Mouse (Mus musculus): Measurements from ENCODE around the gene Abca7. TPM values are rescaled to one million over a fixed set of nuclear protein-coding genes. Genes with fewer than 3 reads are reported as not detected.

Abca7 gene
- polyA plus RNA-seq, 1 experiment from 2014 or later: 2.6 TPM

DNA sequence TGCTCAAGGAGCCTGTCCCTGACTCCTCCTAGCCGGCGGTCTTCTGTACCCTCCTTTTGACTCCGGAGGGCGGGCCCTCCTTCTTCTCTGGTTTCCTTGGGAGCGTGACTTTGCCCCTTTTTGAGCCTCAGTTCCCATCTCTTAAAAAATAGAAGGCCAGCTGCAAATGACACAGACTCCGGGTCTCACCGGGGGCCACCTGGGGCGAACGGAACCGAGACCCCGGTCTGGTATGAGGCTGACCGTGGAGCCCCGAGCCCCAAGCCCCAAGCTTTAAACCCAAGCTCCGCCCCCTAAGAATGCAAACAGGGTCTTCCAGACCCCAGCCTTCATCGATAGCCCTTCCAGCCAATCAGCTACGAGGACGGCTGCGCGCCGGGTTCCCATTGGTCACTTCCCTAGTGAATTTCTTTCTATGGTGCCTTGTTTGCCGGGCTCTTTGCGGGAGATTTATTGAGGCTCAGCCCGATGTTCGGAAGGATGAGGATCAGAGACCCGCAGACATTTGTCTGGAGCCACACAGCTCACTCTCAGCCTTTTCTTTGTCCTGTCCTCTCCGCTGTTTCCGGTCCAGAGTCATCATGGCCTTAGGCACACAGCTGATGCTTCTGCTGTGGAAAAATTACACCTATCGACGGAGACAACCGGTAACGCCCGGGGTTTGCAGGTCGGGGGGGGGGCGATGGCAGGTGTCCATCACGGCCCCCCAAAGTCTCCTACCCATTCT lies 903 bp downstream of the Abca7 start:
- WGBS: under 1% methylated on average over 35 of the region's 35 CpGs
- H3K27ac ChIP-seq: no peak overlapping the region
- ATAC-seq (ENCODE audit: insufficient number of reproducible peaks, insufficient read depth, low FRiP score, low TSS enrichment): peak; percentile 52; the same call in 1 of the 2 replicates

DNA sequence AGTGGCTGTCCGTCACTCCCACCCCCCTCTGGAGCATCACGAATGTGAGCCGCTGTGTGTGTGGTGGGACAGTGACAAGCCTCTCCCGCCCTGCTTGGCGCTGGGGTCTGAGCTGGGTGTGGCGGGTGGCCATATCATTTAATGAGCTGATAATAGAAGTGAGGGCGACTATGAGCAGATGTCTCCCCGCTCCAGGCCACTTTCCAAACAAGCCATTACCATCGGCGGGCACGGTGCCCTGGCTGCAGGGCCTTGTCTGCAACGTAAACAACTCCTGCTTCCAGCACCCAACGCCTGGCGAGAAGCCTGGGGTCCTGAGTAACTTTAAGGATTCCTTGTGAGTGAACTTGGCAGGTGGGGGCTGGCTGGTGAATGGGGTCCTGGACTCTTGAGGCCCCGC lies 1.5 kb downstream of the Abca7 start:
- Histone ChIP-seq H3K27me3 (peaks cover 33% of the 10 kb centered on the region), H3K9me3 (no peaks in the 10 kb centered on the region), H3K4me3 (peak overlapping the region; percentile 43), H3K4me2 (replicated peaks) (peak overlapping the region; percentile 77), H3K36me3 (peaks cover 22% of the 10 kb centered on the region), H3K27ac (no peak overlapping the region), H3K4me1 (peaks cover 18% of the 10 kb centered on the region; the same call in 1 of the 2 replicates), H3K9ac (peak overlapping the region; percentile 6; the same call in 1 of the 2 replicates)
- ATAC-seq (ENCODE audit: insufficient number of reproducible peaks, insufficient read depth, low FRiP score, low TSS enrichment): no peak
- 4% methylated on average over 15 of the region's 15 CpGs for WGBS

More for the DNA sequence above, 903 bp downstream of the Abca7 start:
- peak overlapping the region; percentile 25 for H3K9ac ChIP-seq
- peaks cover 27% of the 10 kb centered on the region for H3K27me3 ChIP-seq
- H3K36me3 ChIP-seq: peaks cover 28% of the 10 kb centered on the region
- no peaks in the 10 kb centered on the region for H3K9me3 ChIP-seq
- peaks cover 17% of the 10 kb centered on the region; the same call in 1 of the 2 replicates for H3K4me1 ChIP-seq
- H3K4me2 ChIP-seq (replicated peaks): peak overlapping the region; percentile 77
- H3K4me3 ChIP-seq: peak overlapping the region; percentile 43

DNA sequence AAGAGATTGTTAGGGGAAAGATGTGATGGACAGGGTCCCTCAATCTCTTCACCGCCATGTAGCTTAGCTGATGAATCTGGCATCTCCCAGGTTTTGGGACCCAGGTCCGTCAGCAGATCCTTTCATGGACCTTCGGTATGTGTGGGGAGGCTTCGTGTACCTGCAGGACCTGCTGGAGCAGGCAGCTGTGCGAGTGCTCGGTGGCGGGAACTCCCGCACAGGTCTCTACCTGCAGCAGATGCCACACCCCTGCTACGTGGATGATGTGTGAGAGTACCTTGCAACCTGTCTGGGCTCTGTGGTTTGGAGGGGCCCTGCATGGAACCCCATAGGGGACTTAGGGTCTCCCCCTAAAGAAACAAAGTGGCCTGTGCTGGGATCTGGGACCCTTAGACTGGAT lies 5.7 kb downstream of the Abca7 start:
- H3K4me1 ChIP-seq: peaks cover 24% of the 10 kb centered on the region; the same call in 1 of the 2 replicates
- H3K27me3 ChIP-seq: peaks cover 42% of the 10 kb centered on the region
- no peak overlapping the region for H3K4me3 ChIP-seq
- WGBS: 65% methylated on average over 9 of the region's 9 CpGs
- H3K9me3 ChIP-seq: no peaks in the 10 kb centered on the region
- H3K4me2 ChIP-seq (replicated peaks): no peak overlapping the region
- ATAC-seq (ENCODE audit: insufficient number of reproducible peaks, insufficient read depth, low FRiP score, low TSS enrichment): no peak
- no peak overlapping the region for H3K9ac ChIP-seq
- H3K27ac ChIP-seq: no peak overlapping the region
- H3K36me3 ChIP-seq: no peaks in the 10 kb centered on the region

DNA sequence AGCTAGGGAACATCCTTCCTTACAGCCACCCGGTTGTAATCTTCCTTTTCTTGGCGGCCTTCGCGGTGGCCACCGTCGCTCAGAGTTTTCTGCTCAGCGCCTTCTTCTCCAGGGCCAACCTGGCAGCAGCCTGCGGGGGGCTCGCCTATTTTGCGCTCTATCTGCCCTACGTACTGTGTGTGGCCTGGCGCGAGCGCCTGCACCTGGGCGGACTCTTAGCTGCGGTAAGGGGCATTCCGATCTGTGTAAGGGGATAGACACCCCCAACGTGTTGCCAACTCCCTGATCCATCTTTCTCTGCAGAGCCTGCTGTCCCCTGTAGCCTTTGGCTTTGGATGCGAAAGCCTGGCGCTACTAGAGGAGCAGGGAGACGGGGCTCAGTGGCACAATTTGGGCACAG lies 6.5 kb downstream of the Abca7 start:
- no peaks in the 10 kb centered on the region for H3K36me3 ChIP-seq
- peaks cover 42% of the 10 kb centered on the region for H3K27me3 ChIP-seq
- no peak overlapping the region for H3K4me3 ChIP-seq
- H3K9ac ChIP-seq: peak overlapping the region; percentile 27
- 23% methylated on average over 21 of the region's 21 CpGs for WGBS
- H3K27ac ChIP-seq: no peak overlapping the region
- H3K4me2 ChIP-seq (replicated peaks): no peak overlapping the region
- H3K4me1 ChIP-seq: peaks cover 17% of the 10 kb centered on the region; the same call in 1 of the 2 replicates
- no peaks in the 10 kb centered on the region for H3K9me3 ChIP-seq
- no peak for ATAC-seq (ENCODE audit: insufficient number of reproducible peaks, insufficient read depth, low FRiP score, low TSS enrichment)

DNA sequence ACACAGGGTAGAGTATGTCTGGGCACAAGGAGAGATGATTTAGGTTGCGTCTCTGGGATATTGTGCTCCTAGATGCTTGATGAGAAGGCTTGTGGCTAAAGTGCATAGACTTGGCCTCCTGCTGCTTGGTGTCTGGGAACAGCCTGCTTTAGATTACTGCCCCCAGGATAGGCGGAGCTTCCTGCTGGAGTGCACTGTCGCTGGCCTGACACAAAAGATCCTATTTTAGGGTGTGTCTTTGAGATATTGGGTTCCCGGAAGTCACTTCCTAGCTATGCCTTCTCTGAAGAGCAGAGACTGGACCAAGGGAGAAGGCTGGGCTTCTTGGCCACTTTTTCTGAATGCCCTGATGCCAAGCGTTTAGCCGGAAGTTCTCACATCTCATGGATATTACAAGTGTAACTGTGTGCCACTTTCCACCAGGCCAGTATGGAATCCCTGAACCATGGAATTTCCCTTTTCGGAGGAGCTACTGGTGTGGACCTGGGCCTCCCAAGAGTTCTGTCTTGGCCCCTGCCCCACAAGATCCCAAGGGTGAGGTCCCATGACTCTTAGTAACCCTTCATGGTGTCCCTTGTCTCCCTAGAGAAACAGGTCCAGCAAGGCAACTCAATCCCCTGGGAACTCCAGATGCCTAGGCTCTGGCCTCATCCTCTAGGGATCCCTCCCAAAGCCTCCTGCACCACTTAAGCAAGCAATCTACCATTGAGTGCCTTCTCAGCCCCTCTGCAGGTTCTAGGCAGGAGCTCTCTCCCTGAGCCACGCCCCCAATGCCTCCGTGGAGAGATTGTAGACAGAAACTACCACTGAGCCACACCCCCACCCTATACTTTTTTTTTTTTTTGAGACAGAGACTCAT lies 7.3 kb downstream of the Abca7 start:
- Histone ChIP-seq H3K9ac (no peak overlapping the region; the same call in 1 of the 2 replicates), H3K4me1 (peaks cover 12% of the 10 kb centered on the region; the same call in 1 of the 2 replicates), H3K4me3 (no peak overlapping the region), H3K36me3 (no peaks in the 10 kb centered on the region), H3K9me3 (no peaks in the 10 kb centered on the region), H3K4me2 (replicated peaks) (no peak overlapping the region), H3K27me3 (peaks cover 35% of the 10 kb centered on the region), H3K27ac (no peak overlapping the region)
- WGBS: 49% methylated on average over 9 of the region's 9 CpGs
- no peak for ATAC-seq (ENCODE audit: insufficient number of reproducible peaks, insufficient read depth, low FRiP score, low TSS enrichment)

DNA sequence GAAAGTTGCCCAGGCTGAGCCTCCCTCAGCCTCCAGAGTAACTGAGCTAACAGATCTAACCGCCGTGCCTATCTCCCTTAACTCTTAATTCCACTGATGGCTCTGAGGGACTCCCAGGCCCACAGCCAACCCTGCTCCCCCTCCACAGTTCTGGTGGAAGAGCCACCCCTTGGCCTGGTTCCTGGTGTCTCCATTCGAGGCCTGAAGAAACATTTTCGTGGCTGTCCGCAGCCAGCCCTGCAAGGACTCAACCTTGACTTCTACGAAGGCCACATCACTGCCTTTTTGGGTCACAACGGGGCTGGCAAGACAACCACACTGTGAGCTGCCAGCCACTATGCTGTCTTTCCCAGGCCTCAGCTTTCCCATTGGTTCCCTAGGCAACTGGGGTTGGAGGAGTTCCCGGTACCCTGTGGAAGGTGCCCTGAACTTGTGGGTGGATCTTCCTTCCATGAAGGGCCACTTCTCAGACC lies 8.0 kb downstream of the Abca7 start:
- ATAC-seq (ENCODE audit: insufficient number of reproducible peaks, insufficient read depth, low FRiP score, low TSS enrichment): no peak
- Histone ChIP-seq H3K27me3 (peaks cover 31% of the 10 kb centered on the region), H3K4me1 (peaks cover 12% of the 10 kb centered on the region; the same call in 1 of the 2 replicates), H3K4me3 (no peak overlapping the region), H3K9me3 (no peaks in the 10 kb centered on the region), H3K36me3 (no peaks in the 10 kb centered on the region), H3K4me2 (replicated peaks) (no peak overlapping the region), H3K9ac (no peak overlapping the region), H3K27ac (no peak overlapping the region)
- WGBS: 90% methylated on average over 8 of the region's 8 CpGs

DNA sequence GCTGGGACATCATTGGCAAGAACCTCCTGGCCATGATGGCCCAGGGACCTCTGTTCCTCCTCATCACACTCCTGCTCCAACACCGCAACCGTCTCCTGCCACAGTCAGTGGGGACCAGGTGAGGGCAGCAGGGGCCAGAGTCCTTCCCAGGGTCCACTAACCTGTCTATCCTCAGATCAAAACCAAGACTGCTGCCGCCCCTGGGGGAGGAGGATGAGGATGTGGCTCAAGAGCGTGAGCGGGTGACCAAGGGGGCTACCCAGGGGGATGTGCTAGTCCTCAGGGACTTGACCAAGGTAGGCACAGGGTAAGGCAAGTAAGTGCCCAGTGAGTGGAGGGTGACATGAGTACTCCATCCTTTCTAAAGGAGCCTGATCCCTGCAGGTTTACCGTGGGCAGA lies 15.4 kb downstream of the Abca7 start:
- ATAC-seq (ENCODE audit: insufficient number of reproducible peaks, insufficient read depth, low FRiP score, low TSS enrichment): no peak
- WGBS: 81% methylated on average over 6 of the region's 6 CpGs
- no peak overlapping the region for H3K4me2 ChIP-seq (replicated peaks)
- peaks cover 11% of the 10 kb centered on the region for H3K9me3 ChIP-seq
- peaks cover 3% of the 10 kb centered on the region; the same call in 1 of the 2 replicates for H3K36me3 ChIP-seq
- peaks cover 55% of the 10 kb centered on the region for H3K27me3 ChIP-seq
- H3K9ac ChIP-seq: no peak overlapping the region
- H3K27ac ChIP-seq: no peak overlapping the region
- H3K4me1 ChIP-seq: no peaks in the 10 kb centered on the region
- no peak overlapping the region for H3K4me3 ChIP-seq

DNA sequence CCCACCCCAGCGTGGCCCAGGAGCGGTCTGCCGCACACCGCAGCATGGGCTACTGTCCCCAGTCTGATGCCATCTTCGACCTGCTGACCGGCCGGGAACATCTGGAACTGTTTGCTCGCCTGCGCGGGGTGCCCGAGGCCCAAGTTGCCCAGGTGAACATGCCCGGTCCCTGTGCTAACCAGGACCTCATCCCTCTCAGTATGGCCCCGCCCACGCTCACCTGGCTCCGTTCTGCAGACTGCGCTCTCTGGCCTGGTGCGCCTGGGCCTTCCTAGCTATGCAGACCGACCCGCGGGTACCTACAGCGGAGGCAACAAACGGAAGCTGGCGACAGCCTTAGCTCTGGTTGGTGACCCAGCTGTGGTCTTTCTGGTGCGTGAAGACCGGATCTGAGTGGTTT lies 17.3 kb downstream of the Abca7 start:
- Histone ChIP-seq H3K9me3 (peaks cover 11% of the 10 kb centered on the region), H3K27ac (no peak overlapping the region), H3K9ac (no peak overlapping the region), H3K4me3 (no peak overlapping the region), H3K4me1 (peaks cover under 1% of the 10 kb centered on the region), H3K4me2 (replicated peaks) (no peak overlapping the region), H3K27me3 (peaks cover 62% of the 10 kb centered on the region), H3K36me3 (peaks cover 3% of the 10 kb centered on the region; the same call in 1 of the 2 replicates)
- WGBS: 24% methylated on average over 25 of the region's 25 CpGs
- ATAC-seq (ENCODE audit: insufficient number of reproducible peaks, insufficient read depth, low FRiP score, low TSS enrichment): no peak

DNA sequence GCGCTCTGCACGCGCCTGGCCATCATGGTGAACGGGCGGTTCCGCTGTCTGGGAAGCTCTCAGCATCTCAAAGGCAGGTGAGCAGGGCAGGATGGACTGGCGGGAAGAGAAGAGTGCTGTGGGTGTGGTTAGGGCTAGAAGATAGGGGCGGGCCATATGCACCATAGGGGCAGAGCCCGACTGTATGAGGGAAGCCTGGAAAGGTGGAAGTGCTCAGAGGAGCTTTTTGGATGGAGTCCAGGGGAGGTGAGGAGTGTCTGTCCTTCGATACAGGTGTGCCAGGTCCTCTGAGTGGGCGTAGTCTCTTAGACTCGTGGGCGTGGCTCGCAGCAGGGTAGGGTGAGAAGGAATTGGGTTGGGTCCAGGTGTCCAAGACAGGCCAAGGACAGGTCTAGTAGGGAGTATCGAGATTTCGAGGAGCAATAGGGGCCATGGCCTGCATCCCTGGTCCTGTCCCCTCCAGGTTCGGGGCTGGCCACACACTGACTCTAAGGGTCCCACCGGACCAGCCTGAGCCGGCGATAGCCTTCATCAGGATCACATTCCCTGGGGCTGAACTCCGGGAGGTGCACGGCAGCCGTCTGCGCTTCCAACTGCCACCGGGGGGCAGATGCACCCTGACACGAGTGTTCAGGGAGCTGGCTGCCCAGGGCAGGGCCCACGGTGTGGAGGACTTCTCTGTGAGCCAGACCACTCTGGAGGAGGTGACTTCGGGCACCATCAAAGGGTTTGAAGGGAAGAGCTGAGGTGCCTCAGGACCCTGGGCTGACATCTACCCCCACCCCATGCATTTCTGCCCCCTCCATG lies 18.4 kb downstream of the Abca7 start:
- no peak overlapping the region for H3K4me3 ChIP-seq
- no peak overlapping the region for H3K27ac ChIP-seq
- peaks cover 10% of the 10 kb centered on the region for H3K4me1 ChIP-seq
- peaks cover 66% of the 10 kb centered on the region for H3K27me3 ChIP-seq
- no peak for ATAC-seq (ENCODE audit: insufficient number of reproducible peaks, insufficient read depth, low FRiP score, low TSS enrichment)
- no peak overlapping the region for H3K4me2 ChIP-seq (replicated peaks)
- H3K36me3 ChIP-seq: peaks cover 3% of the 10 kb centered on the region; the same call in 1 of the 2 replicates
- H3K9me3 ChIP-seq: peaks cover 11% of the 10 kb centered on the region
- WGBS: 20% methylated on average over 28 of the region's 28 CpGs
- H3K9ac ChIP-seq: no peak overlapping the region

DNA sequence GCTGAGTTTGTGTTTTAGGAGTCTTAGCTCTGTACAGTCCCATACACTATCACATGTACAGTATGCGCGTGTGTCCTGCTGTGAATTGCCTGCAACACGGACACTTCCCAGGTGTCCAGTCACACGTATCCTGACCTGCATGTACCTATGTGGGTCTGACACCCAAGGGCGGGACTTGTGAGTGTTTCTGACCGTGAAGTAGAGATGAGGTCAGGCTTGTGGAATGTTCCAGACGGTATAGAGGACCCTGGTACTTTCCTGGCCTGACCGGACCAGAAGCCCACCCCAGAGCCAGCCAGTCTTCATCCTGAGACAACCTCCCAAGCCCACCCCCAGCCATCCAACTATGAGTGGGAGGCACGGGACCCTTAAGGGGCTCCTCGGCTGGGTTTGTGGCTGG lies 19.3 kb downstream of the Abca7 start:
- ATAC-seq (ENCODE audit: insufficient number of reproducible peaks, insufficient read depth, low FRiP score, low TSS enrichment): no peak
- WGBS: 84% methylated on average over 10 of the region's 10 CpGs
- Histone ChIP-seq H3K4me1 (peaks cover 17% of the 10 kb centered on the region), H3K27ac (no peak overlapping the region), H3K27me3 (peaks cover 69% of the 10 kb centered on the region), H3K9ac (no peak overlapping the region), H3K4me2 (replicated peaks) (no peak overlapping the region), H3K9me3 (peaks cover 7% of the 10 kb centered on the region), H3K36me3 (peaks cover 3% of the 10 kb centered on the region; the same call in 1 of the 2 replicates), H3K4me3 (no peak overlapping the region)

DNA sequence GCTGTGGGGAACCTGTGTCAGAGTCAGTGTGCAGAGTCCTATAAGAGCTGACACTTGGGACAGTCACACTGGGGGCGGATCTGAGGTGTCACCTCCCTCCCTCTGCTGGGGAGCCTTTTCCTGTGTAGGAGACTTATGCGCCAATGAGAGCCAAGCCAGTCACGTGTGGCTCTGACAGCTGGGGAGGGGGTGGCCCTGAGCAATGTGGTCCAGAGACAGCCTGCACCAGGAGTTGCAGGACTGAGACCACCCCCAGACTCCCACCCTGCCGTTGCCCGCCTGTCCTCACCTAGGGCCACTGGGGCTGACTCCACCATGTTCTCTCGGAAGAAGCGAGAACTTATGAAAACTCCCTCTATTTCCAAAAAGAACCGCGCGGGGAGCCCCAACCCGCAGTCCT lies 20.2 kb downstream of the Abca7 start, which contains the start of gene Arhgap45:
Arhgap45 (plus strand) TSS at position 143 of the 400 bp plus-strand sequence.
- 68% methylated on average over 11 of the region's 11 CpGs for WGBS
- H3K36me3 ChIP-seq: peaks cover 3% of the 10 kb centered on the region; the same call in 1 of the 2 replicates
- H3K4me1 ChIP-seq: peaks cover 19% of the 10 kb centered on the region
- no peak within 1 kb of the TSS for H3K4me3 ChIP-seq
- H3K9ac ChIP-seq: no peak within 1 kb of the TSS
- H3K4me2 ChIP-seq (replicated peaks): no peak within 1 kb of the TSS
- ATAC-seq (ENCODE audit: insufficient number of reproducible peaks, insufficient read depth, low FRiP score, low TSS enrichment): no peak
- peaks cover 65% of the 10 kb centered on the region for H3K27me3 ChIP-seq
- H3K9me3 ChIP-seq: no peaks in the 10 kb centered on the region
- H3K27ac ChIP-seq: no peak within 1 kb of the TSS

Measured in embryonic facial prominence, embryonic 12.5 days (tissue).